Mouse (Mus musculus) MEL (cell line): ENCODE results near the gene Asna1. TPM values are rescaled to one million over a fixed set of nuclear protein-coding genes. Genes with fewer than 3 reads are reported as not detected.

Experiments used
- DNase-seq: peaks from one replicate; pipeline ENCODE4 v3.0.0; 2011; ENCODE audit warnings: low read depth, low spot score
- H3K27ac ChIP-seq: 2 replicates; pipeline ENCODE4 v1.5.1; 2012; ENCODE audit warnings: low read depth, mild to moderate bottlenecking, control low read depth, low read length, moderate library complexity; ENCODE audit not compliant: control insufficient read depth
- H3K27me3 ChIP-seq, 2 experiments: fragments of 150-350 bp in 1 of 2; sonication (generic) in 1 of 2; 2 replicates each; pipeline ENCODE4 v1.6.1; 2012; ENCODE audit warnings: low read length in 2 of 2, mild to moderate bottlenecking in 2 of 2, improper control_type of control experiment in 1 of 2, moderate library complexity in 1 of 2; ENCODE audit not compliant: insufficient read depth in 2 of 2, control insufficient read depth in 1 of 2
- H3K36me3 ChIP-seq, 2 experiments: 2 replicates each; pipeline ENCODE4 v1.6.1; 2012 to 2014; ENCODE audit warnings: low read length in 2 of 2, improper control_type of control experiment in 1 of 2, inconsistent platforms in 1 of 2, mild to moderate bottlenecking in 1 of 2; ENCODE audit not compliant: insufficient read depth in 2 of 2, control insufficient read depth in 1 of 2
- H3K4me1 ChIP-seq, 2 experiments: fragments of 150-350 bp in 1 of 2; sonication (generic) in 1 of 2; 2 replicates each; pipeline ENCODE4 v1.6.1; 2012; ENCODE audit warnings: low read length in 2 of 2, improper control_type of control experiment in 1 of 2, mild to moderate bottlenecking in 1 of 2; ENCODE audit not compliant: insufficient read depth in 2 of 2, control insufficient read depth in 1 of 2
- H3K4me3 ChIP-seq, 2 experiments: fragments of 150-350 bp in 1 of 2; sonication (generic) in 1 of 2; 2 replicates each; pipeline ENCODE4 v1.5.1; 2012; ENCODE audit warnings: low read depth in 2 of 2, low read length in 2 of 2, mild to moderate bottlenecking in 2 of 2, moderate library complexity in 2 of 2, control low read depth in 1 of 2, improper control_type of control experiment in 1 of 2; ENCODE audit not compliant: control insufficient read depth in 1 of 2, insufficient read depth in 1 of 2
- H3K79me2 ChIP-seq: 2 replicates; pipeline ENCODE4 v1.6.1; 2012; ENCODE audit warnings: mild to moderate bottlenecking, low read length, moderate library complexity; ENCODE audit not compliant: control insufficient read depth, poor library complexity, insufficient read depth
- H3K9ac ChIP-seq: 2 replicates; pipeline ENCODE4 v1.6.1; 2012; ENCODE audit warnings: low read depth, mild to moderate bottlenecking, control low read depth, low read length, moderate library complexity; ENCODE audit not compliant: control insufficient read depth, poor library complexity, severe bottlenecking
- H3K9me3 ChIP-seq: fragments of 150-350 bp; sonication (generic); replicated peaks from 2 replicates; pipeline ENCODE4 v1.6.1; 2012; ENCODE audit warnings: mild to moderate bottlenecking, low read length, improper control_type of control experiment, moderate library complexity; ENCODE audit not compliant: insufficient read depth
- BHLHE40 ChIP-seq: IDR thresholded peaks from 2 replicates; pipeline ENCODE4 v1.6.1; 2012; ENCODE audit warnings: low read depth, mild to moderate bottlenecking, inconsistent platforms, low read length, improper control_type of control experiment, borderline replicate concordance
- CHD1 ChIP-seq: IDR thresholded peaks from 2 replicates; pipeline ENCODE4 v1.6.1; 2012; ENCODE audit warnings: low read depth, mild to moderate bottlenecking, inconsistent platforms, low read length, improper control_type of control experiment
- E2F4 ChIP-seq: IDR thresholded peaks from 2 replicates; pipeline ENCODE4 v1.6.1; 2011; ENCODE audit warnings: low read depth, low read length, improper control_type of control experiment, borderline replicate concordance
- ELF1 ChIP-seq: IDR thresholded peaks from 2 replicates; pipeline ENCODE4 v1.6.1; 2014; ENCODE audit warnings: low read depth, mild to moderate bottlenecking, inconsistent platforms, low read length, improper control_type of control experiment, moderate library complexity
- EP300 ChIP-seq, 2 experiments: IDR thresholded peaks; 2 replicates each; pipeline ENCODE4 v1.6.1; 2011; ENCODE audit warnings: improper control_type of control experiment in 2 of 2, low read length in 2 of 2, low read depth in 1 of 2, mild to moderate bottlenecking in 1 of 2
- GABPA ChIP-seq: IDR thresholded peaks from 2 replicates; pipeline ENCODE4 v1.6.1; 2012; ENCODE audit warnings: low read depth, mild to moderate bottlenecking, inconsistent platforms, low read length, improper control_type of control experiment, moderate library complexity
- KAT2A ChIP-seq: conservative IDR thresholded peaks from 2 replicates; pipeline ENCODE4 v1.6.1; 2012; ENCODE audit warnings: low read depth, low read length, improper control_type of control experiment, inconsistent platforms
- MAX ChIP-seq: IDR thresholded peaks from 2 replicates; pipeline ENCODE4 v1.6.1; 2011; ENCODE audit warnings: low read length, improper control_type of control experiment
- MAZ ChIP-seq: IDR thresholded peaks from 2 replicates; pipeline ENCODE4 v1.6.1; 2012; ENCODE audit warnings: low read depth, mild to moderate bottlenecking, inconsistent platforms, low read length, improper control_type of control experiment
- MEF2A ChIP-seq: IDR thresholded peaks from 2 replicates; pipeline ENCODE4 v1.6.1; 2014; ENCODE audit warnings: low read depth, mild to moderate bottlenecking, inconsistent platforms, low read length, improper control_type of control experiment; ENCODE audit not compliant: poor library complexity, insufficient replicate concordance, severe bottlenecking; ENCODE audit errors: extremely low read depth
- MXI1 ChIP-seq: IDR thresholded peaks from 2 replicates; pipeline ENCODE4 v1.6.1; 2011; ENCODE audit warnings: mild to moderate bottlenecking, low read depth, low read length, improper control_type of control experiment
- MYB ChIP-seq: IDR thresholded peaks from 2 replicates; pipeline ENCODE4 v1.6.1; 2011; ENCODE audit warnings: mild to moderate bottlenecking, low read depth, low read length, improper control_type of control experiment
- MYC ChIP-seq: IDR thresholded peaks from 2 replicates; pipeline ENCODE4 v1.6.1; 2011; ENCODE audit warnings: low read depth, mild to moderate bottlenecking, low read length, improper control_type of control experiment, moderate library complexity
- NELFE ChIP-seq: IDR thresholded peaks from 2 replicates; pipeline ENCODE4 v1.6.1; 2011; ENCODE audit warnings: low read depth, low read length, improper control_type of control experiment
- POLR2A ChIP-seq, 2 experiments: IDR thresholded peaks; 2 replicates each; pipeline ENCODE4 v1.6.1; 2011 to 2012; ENCODE audit warnings: low read length in 2 of 2, mild to moderate bottlenecking in 2 of 2, control low read depth in 1 of 2, improper control_type of control experiment in 1 of 2, low read depth in 1 of 2, moderate library complexity in 1 of 2; ENCODE audit not compliant: control insufficient read depth in 1 of 2, insufficient read depth in 1 of 2, poor library complexity in 1 of 2
- RAD21 ChIP-seq: IDR thresholded peaks from 2 replicates; pipeline ENCODE4 v1.6.1; 2011; ENCODE audit warnings: mild to moderate bottlenecking, low read depth, low read length, improper control_type of control experiment
- RCOR1 ChIP-seq: IDR thresholded peaks from 2 replicates; pipeline ENCODE4 v1.6.1; 2012; ENCODE audit warnings: low read depth, mild to moderate bottlenecking, inconsistent platforms, low read length, improper control_type of control experiment
- SMC3 ChIP-seq: IDR thresholded peaks from 2 replicates; pipeline ENCODE4 v1.6.1; 2011; ENCODE audit warnings: low read depth, low read length, improper control_type of control experiment
- TAL1 ChIP-seq: IDR thresholded peaks from 2 replicates; pipeline ENCODE4 v1.6.1; 2012; ENCODE audit warnings: mild to moderate bottlenecking, inconsistent platforms, low read length, moderate library complexity, mixed read lengths
- TBP ChIP-seq: IDR thresholded peaks from 2 replicates; pipeline ENCODE4 v1.8.0; 2011; ENCODE audit warnings: low read depth, low read length, improper control_type of control experiment
- TCF12 ChIP-seq: IDR thresholded peaks from 2 replicates; pipeline ENCODE4 v1.6.1; 2014; ENCODE audit warnings: low read depth, mild to moderate bottlenecking, inconsistent platforms, low read length, improper control_type of control experiment, moderate library complexity
- UBTF ChIP-seq: IDR thresholded peaks from 2 replicates; pipeline ENCODE4 v1.6.1; 2012; ENCODE audit warnings: low read depth, mild to moderate bottlenecking, inconsistent platforms, low read length, improper control_type of control experiment, moderate library complexity, borderline replicate concordance; ENCODE audit not compliant: insufficient read depth
- USF1 ChIP-seq: IDR thresholded peaks from 2 replicates; pipeline ENCODE4 v1.6.1; 2014; ENCODE audit warnings: low read depth, mild to moderate bottlenecking, inconsistent platforms, low read length, improper control_type of control experiment, moderate library complexity
- USF2 ChIP-seq, 2 experiments: IDR thresholded peaks; 2 replicates each; pipeline ENCODE4 v1.6.1; 2011 to 2012; ENCODE audit warnings: improper control_type of control experiment in 2 of 2, low read length in 2 of 2, borderline replicate concordance in 1 of 2, inconsistent platforms in 1 of 2, low read depth in 1 of 2, mild to moderate bottlenecking in 1 of 2; ENCODE audit not compliant: insufficient read depth in 1 of 2
- ZC3H11A ChIP-seq: IDR thresholded peaks from 2 replicates; pipeline ENCODE4 v1.6.1; 2012; ENCODE audit warnings: low read depth, mild to moderate bottlenecking, inconsistent platforms, low read length, improper control_type of control experiment
- ZKSCAN1 ChIP-seq: IDR thresholded peaks from 2 replicates; pipeline ENCODE4 v1.6.1; 2012; ENCODE audit warnings: low read depth, mild to moderate bottlenecking, inconsistent platforms, low read length, improper control_type of control experiment, moderate library complexity
- ZNF384 ChIP-seq: IDR thresholded peaks from 2 replicates; pipeline ENCODE4 v1.6.1; 2012; ENCODE audit warnings: low read depth, mild to moderate bottlenecking, inconsistent platforms, low read length, improper control_type of control experiment
- polyA plus RNA-seq, 2 experiments: library from polyadenylated mRNA; stranded (reverse) in 1 of 2; unstranded in 1 of 2; fragments of >175 nt in 1 of 2; fragments of >200 nt in 1 of 2; gene quantifications; 2 replicates each; pipeline versions ENCODE4 v1.2.1 to v1.2.4; 2012; ENCODE audit warnings: low replicate concordance in 2 of 2, low read depth in 1 of 2; ENCODE audit not compliant: insufficient read length in 2 of 2, insufficient read depth in 1 of 2, missing spikeins in 1 of 2
- total RNA-seq: library from RNA; depleted of rRNA; stranded (reverse); fragments of 300-350 nt; gene quantifications from 2 replicates; pipeline ENCODE4 v1.2.3, GENCODE M21; 2012

Gene Asna1
- total and polyA plus RNA-seq, 3 experiments = 132 to 192 TPM; not detected in 1

DNA sequence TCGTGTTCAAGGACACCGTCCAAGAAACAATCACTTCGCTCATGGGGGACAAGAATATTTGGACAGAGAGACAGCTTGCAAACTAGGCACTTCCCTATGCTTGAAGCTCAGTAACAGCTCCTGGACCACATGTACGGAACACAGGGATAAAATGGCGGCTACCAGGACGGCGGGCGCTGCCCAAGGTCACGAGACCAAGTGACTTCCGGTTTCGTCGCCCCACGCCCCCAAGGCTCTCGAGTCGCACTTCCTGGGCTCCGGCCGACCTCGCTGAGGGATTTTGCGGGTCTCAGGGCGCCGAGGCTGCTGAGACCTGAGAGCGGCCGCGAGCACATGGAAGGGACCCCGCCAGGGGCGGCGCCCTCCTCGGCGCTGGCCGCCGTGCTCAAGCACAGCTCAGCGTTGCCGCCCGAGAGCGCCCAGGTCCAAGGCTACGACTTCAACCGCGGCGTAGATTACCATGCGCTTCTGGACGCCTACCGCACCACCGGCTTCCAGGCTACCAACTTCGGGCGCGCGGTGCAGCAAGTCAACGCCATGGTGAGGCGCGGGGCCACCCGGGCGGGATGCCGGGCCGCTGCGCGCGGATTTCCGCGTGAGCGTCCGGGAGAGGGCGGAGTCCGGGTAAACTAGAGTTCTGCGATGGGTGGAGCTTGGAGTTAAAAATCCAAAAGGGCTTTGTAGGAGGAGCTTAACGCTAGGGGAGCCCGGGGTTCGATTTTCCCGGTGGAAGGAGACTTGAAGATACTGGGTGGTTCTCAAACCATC, 46.6 kb upstream of the Asna1 start, which contains the start of gene Dhps (continued):
- TF ChIP-seq UBTF = 0 out of 2 replicates have a peak, but pooled peaks have one; percentile 8
- TF ChIP-seq NELFE = peak; percentile 85
- TF ChIP-seq ZKSCAN1 = no peak
- peak; percentile 96 for TF ChIP-seq USF1
- peak; percentile 55; the same call in 1 of the 2 replicates for TF ChIP-seq KAT2A
- peak; percentile 77; the same call in 1 of the 2 replicates for TF ChIP-seq MXI1
- TF ChIP-seq BHLHE40 = peak; percentile 94
- no peak for TF ChIP-seq GABPA
- no peak for TF ChIP-seq ZC3H11A
- no peak for TF ChIP-seq TCF12
- TF ChIP-seq MAX = peak; percentile 94
- TF ChIP-seq MYC = peak; percentile 98
- no peak for TF ChIP-seq TAL1

DNA sequence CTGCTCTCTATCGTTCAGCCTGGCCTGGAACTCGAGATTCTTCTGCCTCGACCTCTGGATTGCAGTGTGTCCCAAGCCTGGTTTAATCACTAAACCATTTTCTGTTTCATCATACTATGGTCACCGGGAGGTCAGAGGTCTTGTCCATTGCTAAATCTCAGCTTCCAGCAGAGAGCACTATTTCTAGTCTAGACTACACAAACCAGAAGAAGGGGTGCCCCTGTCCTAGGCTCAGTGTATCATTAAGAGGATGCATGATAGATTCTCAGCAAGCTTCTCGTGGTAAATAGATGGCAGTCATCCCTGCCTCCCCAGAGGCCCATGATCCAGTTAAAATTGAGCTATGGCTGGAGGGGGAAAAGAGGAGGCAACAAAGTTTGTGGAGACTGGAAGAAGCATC, 46.0 kb upstream of the Asna1 start:
- Histone ChIP-seq H3K27me3 (no peaks in the 10 kb centered on the region), H3K9me3 (no peaks in the 10 kb centered on the region), H3K27ac (peak overlapping the region; percentile 77), H3K4me3 (peak overlapping the region; percentile 86 to 90), H3K36me3 (peaks cover 0 to 8% of the 10 kb centered on the region in 2 experiments; a peak in 3 of 4 replicates), H3K9ac (peak overlapping the region; percentile 94), H3K79me2 (peaks cover 15% of the 10 kb centered on the region), H3K4me1 (peaks cover 2 to 12% of the 10 kb centered on the region in 2 experiments; a peak in 3 of 4 replicates)
- DNase-seq = peak; percentile 53
- TF ChIP-seq MAZ = no peak
- no peak for TF ChIP-seq RAD21
- no peak for TF ChIP-seq MEF2A
- no peak for TF ChIP-seq MAX
- no peak for TF ChIP-seq ZC3H11A
- TF ChIP-seq ZKSCAN1 = no peak

DNA sequence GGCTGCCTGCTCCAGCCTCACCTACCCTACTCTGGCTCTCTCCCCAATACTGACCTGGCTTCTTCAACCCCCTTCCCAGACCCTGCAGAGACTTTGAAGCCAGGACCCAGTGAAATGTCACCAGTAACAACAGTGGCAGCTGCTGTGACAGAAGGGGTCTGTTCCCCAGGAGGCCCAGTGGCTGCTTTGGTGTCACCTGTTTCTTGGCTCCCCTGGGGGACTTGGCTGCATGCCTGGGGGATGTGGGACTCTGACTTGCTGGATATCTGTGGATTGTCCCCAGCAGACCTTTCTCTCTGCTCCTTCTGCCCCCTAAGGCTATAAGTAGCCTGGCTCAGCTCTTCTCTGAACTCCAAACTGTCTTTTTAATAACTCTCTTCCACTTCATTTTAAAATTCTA, 42.9 kb upstream of the Asna1 start, which contains the start of gene Gm5741:
Gene Gm5741, minus strand, starts transcription at position 1 of the 400 bp plus-strand sequence.
- H3K36me3 ChIP-seq = peaks cover 0 to 8% of the 10 kb centered on the region in 2 experiments; a peak in 3 of 4 replicates
- TF ChIP-seq SMC3 = no peak
- TF ChIP-seq UBTF = no peak
- no peak for TF ChIP-seq RCOR1
- no peak for TF ChIP-seq CHD1
- TF ChIP-seq MYB = no peak
- no peak for TF ChIP-seq ZNF384
- no peak for TF ChIP-seq USF1
- TF ChIP-seq TBP = no peak
- TF ChIP-seq EP300 (IDR thresholded peaks at IDR 0.05; ENCODE audit: low read depth in 1 of 2, low read length in 2 of 2) = no peak
- TF ChIP-seq NELFE = no peak
- no peak for TF ChIP-seq E2F4
- TF ChIP-seq MXI1 = no peak
- TF ChIP-seq ELF1 = no peak
- no peak for TF ChIP-seq ZKSCAN1
- no peak for TF ChIP-seq POLR2A (IDR thresholded peaks at IDR 0.05; ENCODE audit: control insufficient read depth in 1 of 2, insufficient read depth in 1 of 2, low read depth in 1 of 2, low read length in 2 of 2, poor library complexity in 1 of 2)
- TF ChIP-seq USF2 (IDR thresholded peaks at IDR 0.05; ENCODE audit: borderline replicate concordance in 1 of 2, insufficient read depth in 1 of 2, low read depth in 1 of 2, low read length in 2 of 2) = no peak

More for the DNA sequence above, 42.9 kb upstream of the Asna1 start, which contains the start of gene Gm5741:
- H3K27me3 ChIP-seq = no peaks in the 10 kb centered on the region
- H3K9me3 ChIP-seq = no peaks in the 10 kb centered on the region
- DNase-seq = no peak
- no peak within 1 kb of the TSS for H3K4me3 ChIP-seq
- no peak within 1 kb of the TSS for H3K9ac ChIP-seq
- peaks cover 9% of the 10 kb centered on the region for H3K79me2 ChIP-seq
- peaks cover 2 to 10% of the 10 kb centered on the region in 2 experiments; a peak in 3 of 4 replicates for H3K4me1 ChIP-seq
- no peak within 1 kb of the TSS for H3K27ac ChIP-seq
